Mouse (Mus musculus) cortical plate, adult 2 months (tissue): ENCODE measurements around the gene Khk. TPM values are rescaled to one million over a fixed set of nuclear protein-coding genes. Genes with fewer than 3 reads are reported as not detected.

Experiments used
- H3K27ac ChIP-seq: fragments of 200-500 bp; 2 replicates; pipeline ENCODE4 v1.5.1; 2012; ENCODE audit warnings: low read length, control low read depth, inconsistent platforms; ENCODE audit not compliant: insufficient read depth
- H3K4me1 ChIP-seq: fragments of 200-500 bp; 2 replicates; pipeline ENCODE4 v1.6.1; 2011; ENCODE audit warnings: low read length; ENCODE audit not compliant: control insufficient read depth, insufficient read depth
- H3K4me3 ChIP-seq: fragments of 200-500 bp; 2 replicates; pipeline ENCODE4 v1.5.1; 2011; ENCODE audit warnings: mild to moderate bottlenecking, low read length, control low read depth; ENCODE audit not compliant: insufficient read depth
- CTCF ChIP-seq: fragments of 200-500 bp; IDR thresholded peaks from 2 replicates; pipeline ENCODE4 v1.5.1; 2011; ENCODE audit warnings: mild to moderate bottlenecking, control low read depth, low read length; ENCODE audit not compliant: insufficient read depth; ENCODE audit errors: extremely low read depth
- POLR2A ChIP-seq: fragments of 200-500 bp; IDR thresholded peaks from 2 replicates; pipeline ENCODE4 v1.6.1; 2011; ENCODE audit warnings: mild to moderate bottlenecking, low read length, control low read depth; ENCODE audit not compliant: insufficient read depth; ENCODE audit errors: extremely low read depth
- polyA plus RNA-seq: library from polyadenylated mRNA; depleted of rRNA; stranded (reverse); fragments of >200 nt; gene quantifications from 2 replicates; pipeline ENCODE4 v1.2.3, GENCODE M21; 2012

Khk gene
- polyA plus RNA-seq, 1 experiment = 29.0 TPM

DNA sequence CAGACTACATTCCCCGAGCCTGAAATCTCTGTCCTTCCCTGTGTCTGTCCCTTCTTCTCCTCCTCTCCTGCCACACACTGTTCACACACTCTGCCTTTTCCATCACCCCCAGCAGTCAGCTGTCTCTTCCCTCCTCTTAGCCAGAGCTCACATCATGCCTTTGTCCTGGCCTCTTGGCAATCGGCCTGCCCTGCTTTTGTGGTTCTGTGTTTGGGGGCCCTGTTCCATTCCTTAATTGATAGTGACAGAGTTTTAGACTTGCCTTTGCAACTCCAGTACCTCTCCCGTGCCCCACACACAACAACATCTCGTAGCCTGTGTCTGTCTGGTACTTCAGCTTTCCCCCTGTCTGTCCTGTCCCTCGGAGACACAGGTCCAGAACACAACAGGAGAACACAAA lies 9.1 kb upstream of the Khk start:
- Histone ChIP-seq H3K4me1 (no peaks in the 10 kb centered on the region), H3K27ac (no peak overlapping the region), H3K4me3 (no peak overlapping the region)
- TF ChIP-seq POLR2A (no peak), CTCF (no peak)

DNA sequence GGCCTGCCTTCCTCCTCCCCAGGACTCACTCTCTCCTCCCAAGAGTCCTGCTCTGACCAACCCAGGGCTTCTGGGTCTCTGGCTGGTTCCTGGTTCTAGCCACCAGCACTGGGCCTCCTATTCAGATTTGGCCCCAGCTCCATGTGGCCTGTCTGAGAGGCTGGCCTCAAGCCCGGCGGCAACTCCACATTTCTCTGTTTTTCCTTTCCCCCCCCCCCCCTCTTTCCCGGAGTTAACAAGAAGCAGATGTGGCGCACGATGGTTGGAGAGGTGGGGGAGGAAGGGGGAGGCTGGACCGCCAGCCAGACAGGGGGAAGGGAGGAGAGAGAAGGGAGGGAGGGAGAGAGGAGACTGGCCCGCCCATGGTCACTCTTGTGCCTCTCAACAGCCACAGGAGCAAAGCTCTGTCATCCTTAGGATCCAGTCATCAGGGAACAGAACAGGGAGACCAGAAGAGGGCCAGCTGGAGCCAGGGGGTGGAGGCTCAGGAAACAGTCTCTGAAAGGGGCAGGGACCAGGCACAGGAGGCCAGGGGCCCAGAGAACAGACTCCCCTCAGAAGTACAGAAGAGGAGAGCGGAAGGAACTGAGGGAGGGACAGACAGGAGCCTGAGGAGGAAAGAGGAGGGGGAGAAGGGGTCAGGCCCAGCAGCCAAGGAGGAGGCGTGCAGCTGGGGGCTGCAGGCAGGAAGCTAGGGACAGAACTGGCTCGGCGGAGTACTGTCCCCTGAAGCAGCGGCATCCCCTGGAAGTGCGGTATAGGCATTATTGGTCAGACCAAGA lies 8.0 kb upstream of the Khk start, which contains the start of gene Emilin1:
Emilin1 (plus strand) TSS at position 343 of the 782 bp plus-strand sequence.
- H3K4me3 ChIP-seq = peak within 1 kb of the TSS; percentile 5; the same call in 1 of the 2 replicates
- no peaks in the 10 kb centered on the region for H3K4me1 ChIP-seq
- no peak for TF ChIP-seq CTCF
- no peak for TF ChIP-seq POLR2A
- no peak within 1 kb of the TSS for H3K27ac ChIP-seq

DNA sequence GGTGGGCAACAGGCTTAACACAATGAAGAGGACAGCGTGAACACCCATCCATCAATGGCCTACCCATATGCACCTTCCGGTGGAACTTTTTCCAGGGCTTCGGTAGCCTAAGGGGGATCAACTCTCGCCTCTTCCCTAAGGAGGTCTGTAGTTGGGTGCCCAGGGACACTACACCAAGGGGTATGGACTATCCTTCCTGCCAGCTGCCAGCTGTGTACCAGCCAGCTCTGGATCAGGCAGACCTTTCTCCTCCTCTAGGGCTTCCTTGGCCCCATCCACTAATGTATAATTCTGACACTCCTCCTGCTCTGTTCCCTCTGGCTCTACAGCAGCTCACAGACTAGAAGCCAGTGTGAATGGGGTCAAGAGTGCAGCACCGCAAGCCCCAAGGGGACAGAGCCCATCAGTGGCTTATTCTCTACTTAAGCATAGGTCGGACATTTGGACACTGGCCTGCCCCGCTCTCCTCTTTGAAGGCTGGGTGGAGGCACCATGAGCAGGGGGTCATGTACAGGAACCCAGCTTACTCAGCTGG lies 7.1 kb upstream of the Khk start:
- TF ChIP-seq CTCF (no peak), POLR2A (no peak)
- Histone ChIP-seq H3K4me3 (no peak overlapping the region), H3K4me1 (no peaks in the 10 kb centered on the region), H3K27ac (no peak overlapping the region)

DNA sequence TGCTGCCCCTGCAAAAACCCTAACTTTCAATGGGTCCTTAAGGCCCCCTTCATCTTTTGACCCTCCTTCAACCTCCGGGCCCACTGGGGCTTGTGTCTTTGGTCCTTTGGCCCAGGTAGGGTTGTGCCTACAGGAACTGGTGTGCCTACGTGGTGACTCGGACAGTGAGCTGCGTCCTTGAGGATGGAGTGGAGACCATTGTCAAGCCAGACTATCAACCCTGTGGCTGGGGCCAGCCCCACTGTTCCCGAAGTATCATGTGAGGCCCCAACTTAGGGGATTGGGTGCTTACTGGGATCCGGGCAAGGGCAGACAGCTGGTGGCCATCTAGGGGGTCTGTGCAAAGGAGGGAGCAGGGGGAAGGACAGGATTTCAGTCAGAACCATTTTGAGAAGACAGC lies 6.4 kb upstream of the Khk start:
- H3K4me1 ChIP-seq = no peaks in the 10 kb centered on the region
- H3K27ac ChIP-seq = no peak overlapping the region
- TF ChIP-seq POLR2A = no peak
- no peak for TF ChIP-seq CTCF
- H3K4me3 ChIP-seq = no peak overlapping the region

DNA sequence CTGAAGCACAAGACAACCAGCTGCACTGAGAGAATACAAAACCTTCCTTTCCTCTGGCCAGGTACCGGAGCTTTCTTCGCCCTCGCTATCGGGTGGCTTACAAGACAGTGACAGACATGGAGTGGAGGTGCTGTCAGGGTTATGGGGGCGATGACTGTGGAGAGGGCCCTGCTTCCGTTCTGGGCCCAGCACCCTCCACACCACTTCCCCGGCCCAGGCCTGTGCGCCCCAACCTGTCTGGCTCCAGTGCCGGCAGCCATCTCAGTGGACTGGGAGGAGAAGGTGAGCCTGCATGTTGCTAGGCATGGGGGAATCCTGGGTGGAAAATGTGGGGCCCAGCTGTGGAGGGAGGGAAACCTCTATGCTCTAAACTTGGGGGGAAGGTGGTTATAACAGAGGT lies 5.8 kb upstream of the Khk start:
- Histone ChIP-seq H3K4me1 (no peaks in the 10 kb centered on the region), H3K27ac (no peak overlapping the region), H3K4me3 (no peak overlapping the region)
- TF ChIP-seq CTCF (no peak), POLR2A (no peak)

DNA sequence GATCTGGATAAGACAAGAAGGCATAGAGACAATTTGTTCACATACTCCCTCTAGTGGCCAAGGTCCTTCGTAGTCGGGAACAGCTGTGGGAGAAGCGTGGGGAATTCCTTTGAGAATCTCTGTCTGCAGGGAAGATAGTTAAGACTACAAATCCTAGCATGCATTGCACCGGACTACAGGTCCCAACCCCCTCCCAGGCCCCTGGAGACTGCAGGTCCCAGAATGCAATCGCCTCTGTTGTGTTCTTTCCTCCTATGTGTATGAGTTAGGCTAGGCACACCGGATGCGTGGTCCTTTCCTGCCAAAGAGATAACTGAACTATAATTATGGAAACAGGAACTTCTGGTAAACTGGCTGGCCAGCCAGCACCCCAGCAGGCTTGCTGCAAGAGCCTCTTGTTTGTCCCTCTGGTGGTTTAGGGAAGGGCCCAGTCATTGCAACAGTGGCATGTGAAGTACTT lies 5.2 kb upstream of the Khk start:
- Histone ChIP-seq H3K4me1 (no peaks in the 10 kb centered on the region), H3K27ac (peak overlapping the region; percentile 18; the same call in 1 of the 2 replicates), H3K4me3 (no peak overlapping the region)
- peak; percentile 82 for TF ChIP-seq CTCF
- peak; percentile 56; the same call in 1 of the 2 replicates for TF ChIP-seq POLR2A

DNA sequence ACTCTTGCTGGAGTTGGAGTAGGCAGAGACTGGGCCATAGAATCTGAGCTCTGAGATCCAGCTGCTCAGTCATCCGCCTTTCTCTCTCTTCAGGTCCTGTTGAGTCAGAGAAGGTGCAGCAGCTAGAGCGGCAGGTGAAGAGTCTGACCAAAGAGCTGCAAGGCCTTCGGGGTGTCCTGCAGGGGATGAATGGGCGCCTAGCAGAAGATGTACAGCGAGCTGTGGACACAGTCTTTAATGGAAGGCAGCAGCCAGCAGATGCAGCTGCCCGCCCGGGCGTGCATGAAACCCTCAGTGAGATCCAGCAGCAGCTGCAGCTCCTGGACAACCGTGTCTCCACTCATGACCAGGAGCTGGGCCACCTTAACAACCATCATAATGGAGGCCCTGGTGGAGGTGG lies 4.4 kb upstream of the Khk start:
- peak overlapping the region; percentile 18; the same call in 1 of the 2 replicates for H3K27ac ChIP-seq

DNA sequence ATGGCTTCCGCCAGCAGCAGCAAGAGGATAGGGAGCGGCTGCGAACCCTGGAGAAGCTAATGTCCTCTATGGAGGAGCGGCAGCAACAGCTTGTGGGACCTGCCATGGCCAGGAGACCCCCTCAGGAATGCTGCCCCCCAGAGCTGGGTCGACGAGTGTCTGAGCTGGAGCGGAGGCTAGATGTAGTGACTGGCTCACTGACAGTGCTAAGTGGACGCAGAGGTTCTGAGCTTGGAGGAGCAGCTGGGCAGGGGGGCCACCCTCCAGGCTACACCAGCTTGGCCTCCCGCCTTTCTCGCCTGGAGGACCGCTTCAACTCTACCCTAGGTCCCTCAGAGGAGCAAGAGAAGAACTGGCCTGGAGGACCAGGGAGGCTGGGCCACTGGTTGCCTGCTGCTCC lies 3.9 kb upstream of the Khk start:
- Histone ChIP-seq H3K4me3 (no peak overlapping the region), H3K4me1 (no peaks in the 10 kb centered on the region), H3K27ac (no peak overlapping the region)
- TF ChIP-seq POLR2A = no peak
- no peak for TF ChIP-seq CTCF

More for the DNA sequence above, 4.4 kb upstream of the Khk start:
- TF ChIP-seq CTCF (no peak), POLR2A (no peak)
- no peak overlapping the region for H3K4me3 ChIP-seq
- no peaks in the 10 kb centered on the region for H3K4me1 ChIP-seq

DNA sequence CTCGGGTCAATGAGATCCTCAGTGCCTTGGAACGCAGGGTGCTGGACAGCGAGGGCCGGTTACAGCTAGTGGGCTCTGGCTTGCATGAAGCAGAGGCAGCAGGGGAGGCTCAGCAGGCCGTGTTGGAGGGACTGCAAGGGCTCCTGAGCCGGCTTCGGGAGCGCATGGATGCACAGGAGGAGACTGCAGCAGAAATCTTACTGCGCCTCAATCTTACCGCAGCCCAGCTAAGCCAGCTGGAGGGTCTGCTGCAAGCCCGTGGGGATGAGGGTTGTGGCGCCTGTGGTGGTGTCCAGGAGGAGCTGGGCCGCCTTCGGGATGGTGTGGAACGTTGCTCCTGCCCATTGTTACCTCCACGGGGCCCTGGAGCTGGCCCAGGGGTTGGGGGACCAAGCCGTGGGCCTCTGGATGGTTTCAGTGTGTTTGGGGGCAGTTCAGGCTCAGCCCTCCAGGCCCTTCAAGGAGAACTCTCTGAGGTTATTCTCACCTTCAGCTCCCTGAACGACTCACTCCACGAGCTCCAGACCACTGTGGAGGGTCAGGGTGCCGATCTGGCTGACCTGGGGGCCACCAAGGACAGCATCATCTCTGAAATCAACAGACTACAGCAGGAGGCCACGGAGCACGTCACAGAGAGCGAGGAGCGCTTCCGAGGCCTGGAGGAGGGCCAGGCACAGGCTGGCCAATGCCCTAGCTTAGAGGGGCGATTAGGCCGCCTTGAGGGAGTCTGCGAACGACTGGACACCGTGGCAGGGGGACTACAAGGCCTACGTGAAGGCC lies 3.1 kb upstream of the Khk start:
- H3K27ac ChIP-seq = no peak overlapping the region
- TF ChIP-seq POLR2A = no peak
- no peak for TF ChIP-seq CTCF
- no peak overlapping the region for H3K4me3 ChIP-seq
- H3K4me1 ChIP-seq = no peaks in the 10 kb centered on the region

DNA sequence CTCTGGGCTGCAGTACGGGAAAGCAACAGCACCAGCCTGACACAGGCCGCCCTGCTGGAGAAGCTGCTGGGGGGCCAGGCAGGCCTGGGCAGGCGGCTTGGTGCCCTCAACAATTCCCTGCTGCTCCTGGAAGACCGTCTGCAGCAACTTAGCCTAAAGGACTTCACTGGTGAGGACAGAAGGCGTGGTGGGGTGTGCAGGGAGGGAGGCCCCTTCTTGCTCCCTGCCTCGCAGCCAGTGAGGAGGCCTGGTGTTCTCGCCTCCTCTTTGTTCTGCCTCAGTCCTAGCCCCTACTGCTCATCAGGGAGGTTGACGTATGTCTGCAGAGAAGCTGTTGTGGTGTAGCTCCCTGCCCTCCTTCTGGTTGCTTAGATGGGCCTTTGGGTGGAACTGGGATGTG lies 2.5 kb upstream of the Khk start:
- Histone ChIP-seq H3K4me3 (no peak overlapping the region), H3K4me1 (no peaks in the 10 kb centered on the region), H3K27ac (no peak overlapping the region)
- TF ChIP-seq CTCF (no peak), POLR2A (no peak)
